Mouse (Mus musculus): ENCODE measurements at regions not wholly inside any gene's neighbourhood (a gene's known extent, or its start where the extent isn't known, plus 50 kb on each side); places are given as distances from the start of the nearest gene placed in this dataset.
"Not testable (repeated sequence)": the region's sequence is repeated elsewhere in the genome, so short reads cannot be mapped to it uniquely, and the experiment has no call there.

- Histone ChIP-seq H3K9me3 (replicated peaks) (no peaks in the 10 kb centered on the region), H3K4me1 (0 out of 2 replicates have a peak, but pooled peaks cover 6% of the 10 kb centered on the region), H3K4me3 (replicated peaks) (no peak overlapping the region), H3K9ac (no peak overlapping the region), H3K27ac (no peak overlapping the region), H3K4me2 (no peak overlapping the region), H3K36me3 (no peaks in the 10 kb centered on the region), H3K27me3 (no peaks in the 10 kb centered on the region)
- no peak for ATAC-seq (replicated peaks; ENCODE audit: low FRiP score)
- WGBS, result 63% methylated on average over 3 of the region's 3 CpGs
Observed at GRCm38 (mm10) chr2:108827974-108828700, 452.4 kb upstream of the Kif18a start.

DNA sequence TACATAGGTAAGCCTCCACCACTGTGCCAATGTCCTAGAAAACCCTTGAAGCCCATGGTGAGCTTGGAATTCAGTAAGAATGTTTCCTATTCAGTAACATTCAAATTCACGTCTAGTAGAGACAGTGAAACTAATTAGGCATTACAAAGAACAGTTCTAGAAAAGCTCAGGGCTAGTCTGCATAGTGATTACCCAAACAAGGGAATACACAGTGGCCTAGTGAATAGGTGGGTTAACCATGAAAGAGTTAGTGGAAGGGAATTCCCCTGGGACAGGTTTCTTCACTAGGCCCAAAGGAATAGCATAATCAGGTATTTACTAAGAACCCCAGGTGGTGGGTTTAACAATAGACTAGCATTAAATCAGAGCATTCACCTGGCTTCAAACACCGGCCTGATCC is 436.7 kb upstream of the Kif18a start:
- H3K9ac ChIP-seq; H3K27me3 ChIP-seq; H3K4me2 ChIP-seq; H3K27ac ChIP-seq; H3K9me3 ChIP-seq (replicated peaks); H3K4me3 ChIP-seq (replicated peaks); ATAC-seq (replicated peaks; ENCODE audit: low FRiP score); H3K36me3 ChIP-seq; H3K4me1 ChIP-seq: not testable (repeated sequence)
- 79% methylated on average over 2 of the region's 2 CpGs for WGBS

- H3K9me3 ChIP-seq (replicated peaks), result no peaks in the 10 kb centered on the region
- no peak overlapping the region for H3K27ac ChIP-seq
- no peak overlapping the region for H3K9ac ChIP-seq
- no peaks in the 10 kb centered on the region for H3K4me1 ChIP-seq
- no peak overlapping the region for H3K4me2 ChIP-seq
- ATAC-seq (replicated peaks; ENCODE audit: low FRiP score), result no peak
- no peaks in the 10 kb centered on the region for H3K27me3 ChIP-seq
- WGBS, result 79% methylated on average over 3 of the region's 3 CpGs
- H3K4me3 ChIP-seq (replicated peaks), result no peak overlapping the region
- no peaks in the 10 kb centered on the region for H3K36me3 ChIP-seq
Observed at GRCm38 (mm10) chr2:108848051-108848450, 432.5 kb upstream of the Kif18a start.

DNA sequence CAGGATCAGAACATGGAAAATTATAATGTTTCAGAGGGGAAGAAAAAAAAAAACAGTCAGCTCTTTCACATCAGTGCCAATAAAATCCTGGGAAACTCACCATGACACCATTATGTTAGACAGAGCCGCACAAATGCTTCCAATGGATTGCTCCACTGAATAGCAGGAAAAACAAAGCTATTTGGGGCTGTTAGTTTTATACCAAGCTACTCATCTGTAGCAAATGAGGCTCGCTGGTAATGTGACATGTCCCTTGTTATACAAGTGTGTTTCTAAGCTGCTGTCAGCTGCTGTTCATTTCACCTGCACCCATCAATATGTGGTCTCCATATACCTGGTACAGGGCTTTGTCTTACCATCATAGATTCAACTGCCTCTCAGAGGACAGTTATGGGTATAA is 426.1 kb upstream of the Kif18a start:
- Histone ChIP-seq H3K27ac (no peak overlapping the region), H3K9ac (no peak overlapping the region), H3K36me3 (no peaks in the 10 kb centered on the region), H3K4me2 (no peak overlapping the region), H3K27me3 (no peaks in the 10 kb centered on the region), H3K4me1 (no peaks in the 10 kb centered on the region), H3K4me3 (replicated peaks) (no peak overlapping the region), H3K9me3 (replicated peaks) (no peaks in the 10 kb centered on the region)
- ATAC-seq (replicated peaks; ENCODE audit: low FRiP score), result no peak
- WGBS, result 23% methylated on average over 2 of the region's 2 CpGs

- Histone ChIP-seq H3K27me3 (no peaks in the 10 kb centered on the region), H3K4me1 (no peaks in the 10 kb centered on the region), H3K27ac (no peak overlapping the region), H3K4me2 (no peak overlapping the region), H3K4me3 (replicated peaks) (no peak overlapping the region), H3K9ac (no peak overlapping the region), H3K36me3 (no peaks in the 10 kb centered on the region), H3K9me3 (replicated peaks) (no peaks in the 10 kb centered on the region)
- 64% methylated on average over 4 of the region's 4 CpGs for WGBS
- no peak for ATAC-seq (replicated peaks; ENCODE audit: low FRiP score)
Observed at GRCm38 (mm10) chr2:108877141-108877540, 403.4 kb upstream of the Kif18a start.

- H3K27ac ChIP-seq, result no peak overlapping the region
- no peaks in the 10 kb centered on the region for H3K9me3 ChIP-seq (replicated peaks)
- no peak overlapping the region for H3K4me3 ChIP-seq (replicated peaks)
- H3K27me3 ChIP-seq, result no peaks in the 10 kb centered on the region
- ATAC-seq (replicated peaks; ENCODE audit: low FRiP score), result no peak
- no peaks in the 10 kb centered on the region for H3K36me3 ChIP-seq
- no peak overlapping the region for H3K9ac ChIP-seq
- WGBS, result 69% methylated on average over 3 of the region's 3 CpGs
- no peaks in the 10 kb centered on the region for H3K4me1 ChIP-seq
- no peak overlapping the region for H3K4me2 ChIP-seq
Observed at GRCm38 (mm10) chr2:108877676-108878075, 402.9 kb upstream of the Kif18a start.

DNA sequence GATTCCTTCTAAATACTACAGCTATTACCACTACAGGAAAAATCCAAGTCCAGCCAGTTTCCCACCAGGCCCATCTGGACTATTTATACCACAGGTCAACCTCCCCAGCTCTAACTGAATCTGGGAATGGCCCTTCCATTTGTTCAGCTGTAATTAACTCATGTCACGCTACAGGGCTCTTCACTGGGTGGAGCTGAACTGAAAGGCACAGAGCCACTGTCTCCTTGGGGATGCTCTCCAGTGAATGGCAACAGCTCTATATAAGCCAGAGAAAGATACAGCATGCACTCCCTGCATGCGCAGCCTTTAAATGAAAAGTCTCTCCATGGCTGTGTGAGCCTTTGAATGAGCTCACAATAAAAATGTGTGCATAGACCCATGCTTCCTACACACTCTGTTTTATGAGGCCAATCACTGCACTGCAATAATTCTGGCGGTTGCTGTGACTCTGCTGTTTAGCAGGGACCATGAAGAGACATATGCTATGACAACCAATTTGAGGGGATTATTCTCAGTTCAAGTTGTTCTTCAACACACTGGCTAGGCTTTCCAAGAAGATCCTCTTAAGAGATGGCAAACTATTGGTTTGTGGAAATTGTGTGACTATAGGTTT is 376.3 kb upstream of the Kif18a start:
- Histone ChIP-seq H3K4me2 (no peak overlapping the region), H3K36me3 (no peaks in the 10 kb centered on the region), H3K9ac (no peak overlapping the region), H3K27ac (no peak overlapping the region), H3K9me3 (replicated peaks) (no peaks in the 10 kb centered on the region), H3K4me3 (replicated peaks) (no peak overlapping the region), H3K27me3 (no peaks in the 10 kb centered on the region), H3K4me1 (no peaks in the 10 kb centered on the region)
- WGBS, result 42% methylated on average over 3 of the region's 3 CpGs
- ATAC-seq (replicated peaks; ENCODE audit: low FRiP score), result no peak

GRCm38 (mm10) chr2:108913555-108913954 is 367.0 kb upstream of the Kif18a start:
- Histone ChIP-seq H3K4me2 (no peak overlapping the region), H3K27ac (no peak overlapping the region), H3K4me1 (no peaks in the 10 kb centered on the region), H3K4me3 (replicated peaks) (no peak overlapping the region), H3K27me3 (no peaks in the 10 kb centered on the region), H3K9me3 (replicated peaks) (no peaks in the 10 kb centered on the region), H3K36me3 (no peaks in the 10 kb centered on the region), H3K9ac (no peak overlapping the region)
- WGBS, result 65% methylated on average over 2 of the region's 2 CpGs
- ATAC-seq (replicated peaks; ENCODE audit: low FRiP score), result no peak

DNA sequence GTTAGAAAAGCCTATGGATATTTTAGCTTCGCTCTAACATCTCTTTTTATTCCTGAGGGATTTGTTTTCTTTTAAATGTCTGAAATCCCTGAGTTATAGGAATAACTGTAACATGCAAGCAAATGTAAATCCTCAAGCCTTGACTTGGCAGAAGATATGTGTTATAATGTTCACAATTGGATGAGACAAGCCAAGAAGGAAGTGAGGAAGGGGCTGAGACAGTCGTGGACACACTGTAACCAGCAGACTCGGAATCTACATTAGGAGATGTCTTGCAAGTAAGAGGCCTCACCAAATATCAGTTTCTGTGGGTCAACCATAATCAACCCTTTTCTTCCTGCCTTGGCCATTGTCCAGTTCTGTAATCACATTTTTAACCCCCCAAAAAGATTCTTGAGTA is 366.6 kb upstream of the Kif18a start:
- Histone ChIP-seq H3K4me1 (no peaks in the 10 kb centered on the region), H3K9me3 (replicated peaks) (no peaks in the 10 kb centered on the region), H3K4me2 (no peak overlapping the region), H3K27ac (no peak overlapping the region), H3K27me3 (no peaks in the 10 kb centered on the region), H3K9ac (no peak overlapping the region), H3K4me3 (replicated peaks) (no peak overlapping the region), H3K36me3 (no peaks in the 10 kb centered on the region)
- WGBS, result 70% methylated on average over 3 of the region's 3 CpGs
- no peak for ATAC-seq (replicated peaks; ENCODE audit: low FRiP score)

DNA sequence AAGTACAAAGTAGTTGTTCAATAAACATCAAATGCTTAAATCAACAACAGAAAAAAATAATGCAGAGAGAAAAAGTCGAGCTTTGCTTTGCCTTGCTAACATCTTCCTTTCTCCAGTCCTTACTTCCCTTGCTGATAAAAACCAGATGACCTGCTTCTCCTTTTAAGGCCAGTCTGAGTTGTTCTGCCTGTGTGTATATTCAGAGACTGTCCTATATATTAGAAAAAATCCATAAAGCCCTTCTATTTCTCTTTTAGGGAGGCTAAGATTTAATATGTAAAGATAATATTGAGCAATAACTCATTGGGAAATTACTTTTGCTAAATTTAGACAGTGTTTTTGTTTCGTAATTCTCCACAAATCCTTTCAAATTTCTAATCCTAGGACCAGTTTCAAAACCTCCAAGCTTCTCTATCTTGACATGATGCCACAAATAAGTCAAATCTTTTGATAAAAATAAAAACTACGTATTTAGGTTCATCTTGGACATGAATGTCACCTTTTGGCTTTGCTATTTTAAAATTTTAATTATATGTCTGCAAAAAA is 361.0 kb upstream of the Kif18a start:
- Histone ChIP-seq H3K9ac (no peak overlapping the region), H3K4me3 (replicated peaks) (no peak overlapping the region), H3K4me1 (no peaks in the 10 kb centered on the region), H3K4me2 (no peak overlapping the region), H3K27me3 (no peaks in the 10 kb centered on the region), H3K9me3 (replicated peaks) (no peaks in the 10 kb centered on the region), H3K27ac (no peak overlapping the region), H3K36me3 (no peaks in the 10 kb centered on the region)
- WGBS, result 60% methylated on average over 3 of the region's 3 CpGs
- no peak for ATAC-seq (replicated peaks; ENCODE audit: low FRiP score)

GRCm38 (mm10) chr2:108920111-108920510 is 360.4 kb upstream of the Kif18a start:
- H3K27me3 ChIP-seq, result no peaks in the 10 kb centered on the region
- H3K4me1 ChIP-seq, result no peaks in the 10 kb centered on the region
- 60% methylated on average over 5 of the region's 5 CpGs for WGBS
- no peaks in the 10 kb centered on the region for H3K9me3 ChIP-seq (replicated peaks)
- H3K9ac ChIP-seq, result no peak overlapping the region
- H3K36me3 ChIP-seq, result no peaks in the 10 kb centered on the region
- no peak for ATAC-seq (replicated peaks; ENCODE audit: low FRiP score)
- H3K27ac ChIP-seq, result no peak overlapping the region
- no peak overlapping the region for H3K4me3 ChIP-seq (replicated peaks)
- H3K4me2 ChIP-seq, result no peak overlapping the region

DNA sequence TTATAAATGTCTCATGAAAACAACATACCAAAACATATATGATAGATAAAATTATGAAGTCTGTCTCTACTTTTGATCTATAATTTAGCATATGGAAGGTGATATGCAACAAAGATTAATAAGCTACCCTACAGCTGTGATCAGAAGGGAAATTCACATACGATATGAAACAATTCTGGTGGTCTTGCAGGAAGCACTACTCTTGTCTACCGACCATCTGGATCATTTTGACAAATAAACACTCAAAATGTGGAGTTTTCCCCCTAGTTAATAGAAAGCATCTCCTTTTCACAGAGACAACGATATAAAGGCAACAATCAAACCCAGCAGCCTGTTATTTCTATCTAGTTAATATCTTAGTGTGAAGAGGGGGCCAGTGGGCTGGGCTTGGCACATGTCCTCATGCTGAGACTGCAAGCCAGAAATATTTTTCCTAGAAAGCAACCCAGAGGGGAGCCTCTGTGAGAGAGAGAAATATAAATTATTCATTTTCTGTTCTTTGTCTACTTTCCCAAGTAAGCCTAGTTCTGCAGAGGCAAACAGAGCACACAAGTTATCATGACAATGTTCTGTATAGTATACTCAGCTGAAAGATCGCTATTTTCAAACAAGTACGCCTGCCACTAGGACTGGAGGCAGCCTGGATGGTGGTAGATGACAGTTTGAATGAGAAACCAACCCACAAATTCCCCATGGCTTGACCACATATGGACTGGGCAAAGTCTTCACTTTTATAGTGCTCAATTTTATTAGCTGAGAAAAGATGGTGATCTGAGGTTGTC is 344.4 kb upstream of the Kif18a start:
- ATAC-seq (replicated peaks; ENCODE audit: low FRiP score), result no peak
- Histone ChIP-seq H3K4me1 (no peaks in the 10 kb centered on the region), H3K36me3 (no peaks in the 10 kb centered on the region), H3K9ac (no peak overlapping the region), H3K4me2 (no peak overlapping the region), H3K4me3 (replicated peaks) (no peak overlapping the region), H3K27ac (no peak overlapping the region), H3K27me3 (no peaks in the 10 kb centered on the region), H3K9me3 (replicated peaks) (no peaks in the 10 kb centered on the region)
- WGBS, result 68% methylated on average over 5 of the region's 5 CpGs
